In genomic region chr17:75523812-75524211, GRCm38 (mm10) we compare ENCODE assay signal across 16 mouse cellular contexts. TPM values are rescaled to one million over a fixed set of nuclear protein-coding genes. Genes with fewer than 3 reads are reported as not detected.
DNase-seq lines count a peak whose midpoint lies in the region; ATAC-seq lines count a peak whose summit lies in the region.
"Had no signal": no experiment of that assay in that cellular context is flagged by ENCODE, and none has a peak within 500 bp of the region (broad histone marks: within the 10 kb centered on the region; RNA-seq: fewer than 3 reads in every experiment).

No protein-coding gene starts in this region.

- 0 out of 2 replicates have a peak, but pooled peaks cover 6% of the 10 kb centered on the region for H3K4me1 ChIP-seq in heart, embryonic 10.5 days
- peaks cover 12% of the 10 kb centered on the region; the same call in 1 of the 2 replicates for H3K4me1 ChIP-seq in hindbrain, embryonic 12.5 days
- H3K4me1 ChIP-seq: embryonic facial prominence, embryonic 12.5 days; liver, embryonic 13.5 days had no signal

- no peak overlapping the region for H3K4me2 ChIP-seq in hindbrain, embryonic 12.5 days (replicated peaks)
- H3K4me2 ChIP-seq: embryonic facial prominence, embryonic 12.5 days; hindbrain, embryonic 14.5 days; liver, embryonic 13.5 days; midbrain, embryonic 13.5 days had no signal

- no peaks in the 10 kb centered on the region for H3K36me3 ChIP-seq in heart, embryonic 10.5 days
- H3K36me3 ChIP-seq in hindbrain, embryonic 12.5 days = no peaks in the 10 kb centered on the region
- H3K36me3 ChIP-seq: embryonic facial prominence, embryonic 12.5 days; liver, embryonic 13.5 days; midbrain, embryonic 13.5 days had no signal

- ATAC-seq in common myeloid progenitor, adult 5-6 weeks (replicated peaks; ENCODE audit: low read depth, poor library complexity, severe bottlenecking) = peak; percentile 94
- no peak for ATAC-seq in hindbrain, embryonic 12.5 days (ENCODE audit: low FRiP score)
- no peak for ATAC-seq in activated CD4-positive, CD25-positive, alpha-beta regulatory T cell, adult 4 months
- ATAC-seq: CD4-positive, CD25-positive, alpha-beta regulatory T cell, adult 4 months; forebrain, postnatal 0 days; midbrain, embryonic 13.5 days had no signal

- WGBS in heart, embryonic 10.5 days = 60% methylated on average over 3 of the region's 3 CpGs
- 74% methylated on average over 3 of the region's 3 CpGs for WGBS in hindbrain, embryonic 12.5 days

- H3K27me3 ChIP-seq in heart, embryonic 10.5 days (ENCODE audit: insufficient read depth, poor library complexity, severe bottlenecking) = no peaks in the 10 kb centered on the region
- no peaks in the 10 kb centered on the region; the same call in 1 of the 2 replicates for H3K27me3 ChIP-seq in hindbrain, embryonic 12.5 days
- H3K27me3 ChIP-seq: embryonic facial prominence, embryonic 12.5 days; liver, embryonic 13.5 days; midbrain, embryonic 13.5 days had no signal

- H3K4me3 ChIP-seq in heart, embryonic 10.5 days = no peak overlapping the region
- H3K4me3 ChIP-seq in hindbrain, embryonic 12.5 days = no peak overlapping the region
- H3K4me3 ChIP-seq: embryonic facial prominence, embryonic 12.5 days; liver, embryonic 13.5 days; midbrain, embryonic 13.5 days had no signal

- no peaks in the 10 kb centered on the region for H3K9me3 ChIP-seq in heart, embryonic 10.5 days
- H3K9me3 ChIP-seq in hindbrain, embryonic 12.5 days (replicated peaks) = no peaks in the 10 kb centered on the region
- H3K9me3 ChIP-seq: embryonic facial prominence, embryonic 12.5 days; liver, embryonic 13.5 days; midbrain, embryonic 13.5 days had no signal

- no peak overlapping the region for H3K27ac ChIP-seq in heart, embryonic 10.5 days
- no peak overlapping the region for H3K27ac ChIP-seq in hindbrain, embryonic 12.5 days
- H3K27ac ChIP-seq: embryonic facial prominence, embryonic 12.5 days; hindbrain, embryonic 14.5 days; liver, embryonic 13.5 days; midbrain, embryonic 13.5 days had no signal

- H3K9ac ChIP-seq in hindbrain, embryonic 12.5 days = no peak overlapping the region
- H3K9ac ChIP-seq: embryonic facial prominence, embryonic 12.5 days; forebrain, postnatal 0 days; hindbrain, embryonic 14.5 days; liver, embryonic 13.5 days; midbrain, embryonic 13.5 days had no signal

- peak; percentile 98 for DNase-seq in heart, adult 11 months
- no peak for DNase-seq in heart, embryonic 10.5 days (ENCODE audit: low spot score)
- peak; percentile 27 for DNase-seq in 416B (ENCODE audit: low read depth)
- peak; percentile 62 to 77 for DNase-seq in kidney, postnatal 25 days
- no peak for DNase-seq in ovary, postnatal 14 days (ENCODE audit: low spot score)
- DNase-seq: cerebellum, adult 11 months; forebrain, postnatal 0 days; liver, embryonic 13.5 days; right cerebral cortex, postnatal 4 days had no signal

RNA-seq across cellular contexts. Expression of gene Fam98a, which starts 27.9 kb away (rescaled TPM):
- 26.4 and 28.8 TPM in 2 replicates for polyA plus RNA-seq in heart, embryonic 10.5 days (2016; fragmentation: Nextera tagmentation; extraction: Ambion mirVana)
- 16.2 and 30.6 TPM in 2 replicates for total RNA-seq in common myeloid progenitor, adult 5-6 weeks (2017)
- polyA plus RNA-seq in hindbrain, embryonic 12.5 days (2016; fragmentation: Nextera tagmentation; extraction: Ambion mirVana) = 31.3 and 36.4 TPM in 2 replicates
- 10 to 100 TPM; 13.2 to 15.3 TPM for polyA plus RNA-seq in activated CD4-positive, CD25-positive, alpha-beta regulatory T cell, adult 4 months (2017; shearing (Covaris generic))

Comparison
In these comparisons a context has a peak if more than half of its experiments do, and no peak if none do; other contexts are left out.
1. DNase-seq: peak in heart, adult 11 months (single experiment), 416B (single experiment) and kidney, postnatal 25 days (2 of 2); none in heart, embryonic 10.5 days (single experiment) and ovary, postnatal 14 days (single experiment).